Mouse (Mus musculus) ES-E14 (cell line): ENCODE data around the gene Sgsh. TPM values are rescaled to one million over a fixed set of nuclear protein-coding genes. Genes with fewer than 3 reads are reported as not detected.

Experiments
- DNase-seq: peaks from one replicate; pipeline ENCODE4 v3.0.0-alpha.2; 2013; ENCODE audit warnings: low read depth, low spot score
- H3K27ac ChIP-seq: 2 replicates; pipeline ENCODE4 v1.5.1; 2012; ENCODE audit warnings: low read depth, mild to moderate bottlenecking, low read length, moderate library complexity, mixed read lengths; ENCODE audit not compliant: poor library complexity, insufficient read depth, severe bottlenecking
- H3K36me3 ChIP-seq: 2 replicates; pipeline ENCODE4 v1.6.1; 2012; ENCODE audit warnings: mild to moderate bottlenecking, low read length, moderate library complexity, mixed read lengths; ENCODE audit not compliant: control insufficient read depth, poor library complexity, insufficient read depth, severe bottlenecking
- H3K4me1 ChIP-seq, 2 experiments: fragments of 150-350 bp in 1 of 2; sonication (generic) in 1 of 2; 2 replicates each; pipeline ENCODE4 v1.6.1; 2012; ENCODE audit warnings: low read length in 2 of 2, mild to moderate bottlenecking in 1 of 2, mixed read lengths in 1 of 2; ENCODE audit not compliant: control insufficient read depth in 2 of 2, insufficient read depth in 2 of 2, poor library complexity in 1 of 2
- H3K4me3 ChIP-seq, 2 experiments: fragments of 150-350 bp in 1 of 2; sonication (generic) in 1 of 2; 2 replicates each; pipeline ENCODE4 v1.5.1; 2012; ENCODE audit warnings: low read length in 2 of 2, low read depth in 1 of 2, mild to moderate bottlenecking in 1 of 2, mixed read lengths in 1 of 2; ENCODE audit not compliant: insufficient read depth in 1 of 2, poor library complexity in 1 of 2, severe bottlenecking in 1 of 2
- H3K9ac ChIP-seq: 2 replicates; pipeline ENCODE4 v1.6.1; 2012; ENCODE audit warnings: low read depth, mild to moderate bottlenecking, low read length, mixed read lengths; ENCODE audit not compliant: poor library complexity, insufficient read depth, severe bottlenecking
- H3K9me3 ChIP-seq: fragments of 150-350 bp; sonication (generic); 2 replicates; pipeline ENCODE4 v1.6.1; 2012; ENCODE audit warnings: low read depth, mild to moderate bottlenecking, low read length; ENCODE audit not compliant: control insufficient read depth, insufficient read depth
- CHD2 ChIP-seq: IDR thresholded peaks from 2 replicates; pipeline ENCODE4 v1.6.1; 2014; ENCODE audit warnings: mild to moderate bottlenecking, low read depth, low read length, inconsistent platforms
- HCFC1 ChIP-seq: IDR thresholded peaks from 2 replicates; pipeline ENCODE4 v1.6.1; 2012; ENCODE audit warnings: low read length, inconsistent platforms, borderline replicate concordance; ENCODE audit not compliant: insufficient read depth
- MAFK ChIP-seq: IDR thresholded peaks from 2 replicates; pipeline ENCODE4 v1.6.1; 2014; ENCODE audit warnings: mild to moderate bottlenecking, low read depth, low read length, inconsistent platforms; ENCODE audit not compliant: insufficient read depth
- ZC3H11A ChIP-seq: IDR thresholded peaks from 2 replicates; pipeline ENCODE4 v1.6.1; 2012; ENCODE audit warnings: low read depth, mild to moderate bottlenecking, inconsistent platforms, low read length, borderline replicate concordance
- ZNF384 ChIP-seq: IDR thresholded peaks from 2 replicates; pipeline ENCODE4 v1.6.1; 2012; ENCODE audit warnings: low read depth, low read length, inconsistent platforms
- in situ Hi-C, 2 experiments: fragments of 600-800 bp; cut with MboI; formaldehyde crosslinking; loops; one replicate each; pipeline ENCODE4 v1.15.1; 2025; ENCODE audit warnings: low sequenced_read_pairs in 2 of 2, inconsistent platforms in 1 of 2; ENCODE audit not compliant: unreplicated experiment in 2 of 2
- total RNA-seq: library from RNA; depleted of rRNA; stranded (reverse); fragments of 300-350 nt; gene quantifications from 2 replicates; pipeline ENCODE4 v1.2.3, GENCODE M21; 2012

Gene Sgsh
- total RNA-seq, 1 experiment = 3.4 TPM

- Histone ChIP-seq H3K9ac (no peak overlapping the region), H3K9me3 (no peaks in the 10 kb centered on the region), H3K4me3 (no peak overlapping the region), H3K4me1 (peaks cover 0 to 8% of the 10 kb centered on the region in 2 experiments; a peak in 2 of 4 replicates), H3K27ac (no peak overlapping the region), H3K36me3 (no peaks in the 10 kb centered on the region)
- in situ Hi-C loops = no loop called here
- no peak for DNase-seq
- TF ChIP-seq HCFC1 (no peak), MAFK (no peak), ZC3H11A (no peak), CHD2 (no peak), ZNF384 (no peak)
These were observed 31.0 kb upstream of the Sgsh start for GRCm38 (mm10) chr11:119386306-119386705.

GRCm38 (mm10) chr11:119384904-119385303, 29.6 kb upstream of the Sgsh start:
- Histone ChIP-seq H3K36me3 (no peaks in the 10 kb centered on the region), H3K4me3 (no peak overlapping the region), H3K9me3 (no peaks in the 10 kb centered on the region), H3K27ac (no peak overlapping the region), H3K9ac (no peak overlapping the region), H3K4me1 (peaks cover 0 to 7% of the 10 kb centered on the region in 2 experiments; a peak in 1 of 4 replicates)
- in situ Hi-C loops = no loop called here
- no peak for TF ChIP-seq ZC3H11A
- TF ChIP-seq HCFC1 = no peak
- no peak for TF ChIP-seq ZNF384
- TF ChIP-seq MAFK = no peak
- no peak for TF ChIP-seq CHD2
- no peak for DNase-seq

- Histone ChIP-seq H3K9me3 (no peaks in the 10 kb centered on the region), H3K9ac (no peak overlapping the region), H3K27ac (peak overlapping the region; percentile 86; the same call in 1 of the 2 replicates), H3K4me1 (peaks cover 0 to 8% of the 10 kb centered on the region in 2 experiments; a peak in 1 of 4 replicates), H3K4me3 (no peak overlapping the region), H3K36me3 (peaks cover 4% of the 10 kb centered on the region; the same call in 1 of the 2 replicates)
- DNase-seq = no peak
- no peak for TF ChIP-seq MAFK
- TF ChIP-seq ZNF384 = no peak
- TF ChIP-seq ZC3H11A = no peak
- no peak for TF ChIP-seq HCFC1
- TF ChIP-seq CHD2 = no peak
- in situ Hi-C loops = no loop called here
These were observed 27.1 kb upstream of the Sgsh start for GRCm38 (mm10) chr11:119382338-119382850.

- Histone ChIP-seq H3K27ac (peak overlapping the region; percentile 86), H3K9ac (0 out of 2 replicates have a peak overlapping the region, but pooled peaks have one; percentile 42), H3K36me3 (peaks cover 4% of the 10 kb centered on the region; the same call in 1 of the 2 replicates)
These were observed 26.4 kb upstream of the Sgsh start for GRCm38 (mm10) chr11:119381631-119382337.

More at GRCm38 (mm10) chr11:119381631-119382337, 26.4 kb upstream of the Sgsh start:
- in situ Hi-C loops = no loop called here
- TF ChIP-seq MAFK (no peak), HCFC1 (no peak), ZC3H11A (no peak), CHD2 (no peak), ZNF384 (no peak)
- Histone ChIP-seq H3K9me3 (no peaks in the 10 kb centered on the region), H3K4me1 (peaks cover 0 to 8% of the 10 kb centered on the region in 2 experiments; a peak in 1 of 4 replicates), H3K4me3 (no peak overlapping the region)
- DNase-seq = no peak
